Mouse (Mus musculus): ENCODE results near the gene Fuz. TPM values are rescaled to one million over a fixed set of nuclear protein-coding genes. Genes with fewer than 3 reads are reported as not detected.
A peak's percentile ranks its signal among the peaks of the same experiment; 100 is the strongest.

The Fuz gene
- polyA plus RNA-seq, 1 experiment from 2014 or later: 30.1 TPM

DNA sequence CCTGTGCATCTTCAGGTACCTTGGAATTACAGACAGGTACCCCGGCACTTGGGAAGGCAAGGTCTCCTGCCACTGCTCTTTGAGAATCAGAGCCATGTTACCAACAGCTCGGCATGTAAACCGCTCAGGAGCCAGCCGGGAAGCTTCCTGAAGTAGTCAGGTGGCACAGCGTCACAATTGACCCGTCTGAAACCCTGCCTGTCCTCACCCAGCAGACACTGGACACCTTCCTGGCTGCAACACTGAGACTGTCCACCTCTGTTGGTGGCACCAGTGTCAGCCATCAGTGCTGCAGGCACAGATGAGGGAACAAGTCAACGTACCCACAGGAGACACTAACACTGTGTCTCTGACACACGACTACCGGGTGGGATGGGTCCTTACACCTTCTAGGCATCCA, 19.4 kb downstream of the Fuz start:
- Histone ChIP-seq H3K27me3 (no peaks in the 10 kb centered on the region), H3K36me3 (peaks cover 63% of the 10 kb centered on the region), H3K4me3 (replicated peaks) (no peak overlapping the region), H3K4me1 (peaks cover 19% of the 10 kb centered on the region), H3K9me3 (replicated peaks) (no peaks in the 10 kb centered on the region), H3K4me2 (replicated peaks) (no peak overlapping the region), H3K27ac (replicated peaks) (no peak overlapping the region), H3K9ac (no peak overlapping the region)
- WGBS: 90% methylated on average over 9 of the region's 9 CpGs
- no peak for ATAC-seq (ENCODE audit: insufficient number of reproducible peaks, low FRiP score, low TSS enrichment, low read depth)

DNA sequence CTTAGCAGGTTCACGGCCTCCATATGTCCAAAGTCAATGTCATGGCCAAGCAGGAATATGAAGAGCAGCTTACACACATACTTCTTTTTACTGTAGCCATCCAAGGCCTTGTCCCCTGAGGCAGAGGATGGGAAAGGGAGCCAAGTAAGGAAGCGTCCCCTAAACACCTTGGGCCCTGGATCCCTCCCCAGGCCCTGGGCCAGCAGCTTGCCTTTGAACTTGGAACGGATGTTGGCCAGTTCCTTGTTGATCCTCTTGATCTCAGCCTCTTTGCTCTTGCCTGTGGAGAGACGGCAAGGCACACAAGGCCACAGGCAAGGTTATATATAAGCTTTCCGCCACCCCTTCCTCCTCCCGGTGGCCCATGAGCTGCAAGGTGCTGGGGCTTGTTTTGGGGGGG, 20.3 kb downstream of the Fuz start:
- no peak overlapping the region for H3K9ac ChIP-seq
- no peak overlapping the region for H3K4me2 ChIP-seq (replicated peaks)
- peaks cover 62% of the 10 kb centered on the region for H3K36me3 ChIP-seq
- peaks cover 19% of the 10 kb centered on the region for H3K4me1 ChIP-seq
- H3K4me3 ChIP-seq (replicated peaks): no peak overlapping the region
- H3K9me3 ChIP-seq (replicated peaks): no peaks in the 10 kb centered on the region
- no peak overlapping the region for H3K27ac ChIP-seq (replicated peaks)
- WGBS: 83% methylated on average over 6 of the region's 6 CpGs
- no peak for ATAC-seq (ENCODE audit: insufficient number of reproducible peaks, low FRiP score, low TSS enrichment, low read depth)
- H3K27me3 ChIP-seq: no peaks in the 10 kb centered on the region

DNA sequence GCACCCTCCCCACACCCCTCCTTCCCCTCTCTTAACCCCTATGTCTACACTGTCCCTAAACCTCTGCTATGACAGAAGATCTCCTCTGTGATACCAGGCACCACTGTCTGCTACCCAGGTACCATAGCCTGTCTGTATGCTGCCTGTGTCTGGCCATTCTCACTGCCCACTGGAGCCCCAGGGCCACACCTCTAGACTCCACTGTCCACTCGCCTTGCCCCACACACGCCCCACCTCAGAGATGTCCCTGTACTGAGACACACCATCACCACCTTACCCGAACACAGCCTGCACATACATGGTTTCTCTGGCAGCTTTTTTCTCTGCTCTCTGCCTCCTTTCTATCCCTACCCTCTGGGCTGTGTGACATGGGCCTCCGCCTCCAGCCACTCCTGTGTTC, 21.0 kb downstream of the Fuz start:
- Histone ChIP-seq H3K27me3 (no peaks in the 10 kb centered on the region), H3K4me1 (peaks cover 19% of the 10 kb centered on the region), H3K36me3 (peaks cover 59% of the 10 kb centered on the region), H3K4me2 (replicated peaks) (no peak overlapping the region), H3K9ac (no peak overlapping the region), H3K9me3 (replicated peaks) (no peaks in the 10 kb centered on the region), H3K27ac (replicated peaks) (no peak overlapping the region; the same call in 1 of the 2 replicates), H3K4me3 (replicated peaks) (no peak overlapping the region)
- no peak for ATAC-seq (ENCODE audit: insufficient number of reproducible peaks, low FRiP score, low TSS enrichment, low read depth)
- WGBS: 85% methylated on average over 4 of the region's 4 CpGs

DNA sequence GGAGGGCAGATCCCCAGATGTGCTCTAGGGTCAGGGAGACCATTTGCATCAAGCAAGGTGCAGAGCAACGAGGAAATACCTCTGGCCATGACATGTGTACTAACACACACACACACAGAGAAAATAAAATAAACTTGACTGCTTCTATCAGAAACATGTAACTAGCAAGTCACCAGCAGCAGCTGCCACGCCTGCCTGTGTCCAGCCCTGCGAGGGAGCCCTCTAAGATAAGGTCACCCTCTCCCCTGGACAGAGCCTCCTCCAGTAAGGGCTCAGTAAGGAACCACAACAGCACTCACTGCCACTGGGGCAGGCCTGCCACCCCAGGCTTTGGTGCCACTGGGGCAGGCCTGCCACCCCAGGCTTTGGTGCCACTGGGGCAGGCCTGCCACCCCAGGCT, 22.3 kb downstream of the Fuz start:
- H3K9ac ChIP-seq: no peak overlapping the region
- no peak overlapping the region for H3K4me3 ChIP-seq (replicated peaks)
- H3K36me3 ChIP-seq: peaks cover 59% of the 10 kb centered on the region
- H3K27me3 ChIP-seq: no peaks in the 10 kb centered on the region
- no peaks in the 10 kb centered on the region for H3K9me3 ChIP-seq (replicated peaks)
- H3K4me1 ChIP-seq: peaks cover 19% of the 10 kb centered on the region
- peak overlapping the region; percentile 81 for H3K27ac ChIP-seq (replicated peaks)
- WGBS: 83% methylated on average over 3 of the region's 3 CpGs
- H3K4me2 ChIP-seq (replicated peaks): no peak overlapping the region
- no peak for ATAC-seq (ENCODE audit: insufficient number of reproducible peaks, low FRiP score, low TSS enrichment, low read depth)

DNA sequence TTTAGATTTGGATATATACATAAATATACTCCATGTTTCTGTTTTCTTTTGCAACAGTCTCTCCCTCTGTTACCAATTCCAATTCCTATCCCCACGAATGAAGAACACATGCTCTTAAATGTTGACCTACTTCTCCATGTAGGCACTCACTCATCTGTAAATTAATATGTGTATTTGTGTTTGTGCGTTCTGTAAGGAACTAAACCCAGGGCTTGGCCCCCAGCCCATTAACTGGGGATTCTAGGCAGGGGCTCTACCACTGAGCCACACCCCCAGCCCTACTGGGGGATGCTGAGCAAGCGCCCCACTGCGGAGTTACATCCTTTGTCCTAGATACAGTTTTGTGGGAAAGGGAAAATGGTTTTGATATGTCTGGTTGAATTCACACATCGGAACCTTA, 23.2 kb downstream of the Fuz start:
- Histone ChIP-seq H3K36me3 (peaks cover 59% of the 10 kb centered on the region), H3K9me3 (replicated peaks) (no peaks in the 10 kb centered on the region), H3K27me3 (no peaks in the 10 kb centered on the region), H3K4me3 (replicated peaks) (no peak overlapping the region), H3K9ac (no peak overlapping the region), H3K27ac (replicated peaks) (peak overlapping the region; percentile 81), H3K4me2 (replicated peaks) (no peak overlapping the region), H3K4me1 (peaks cover 19% of the 10 kb centered on the region)
- ATAC-seq (ENCODE audit: insufficient number of reproducible peaks, low FRiP score, low TSS enrichment, low read depth): 0 out of 2 replicates have a peak, but pooled peaks have one; percentile 55
- WGBS: 47% methylated on average over 5 of the region's 5 CpGs

DNA sequence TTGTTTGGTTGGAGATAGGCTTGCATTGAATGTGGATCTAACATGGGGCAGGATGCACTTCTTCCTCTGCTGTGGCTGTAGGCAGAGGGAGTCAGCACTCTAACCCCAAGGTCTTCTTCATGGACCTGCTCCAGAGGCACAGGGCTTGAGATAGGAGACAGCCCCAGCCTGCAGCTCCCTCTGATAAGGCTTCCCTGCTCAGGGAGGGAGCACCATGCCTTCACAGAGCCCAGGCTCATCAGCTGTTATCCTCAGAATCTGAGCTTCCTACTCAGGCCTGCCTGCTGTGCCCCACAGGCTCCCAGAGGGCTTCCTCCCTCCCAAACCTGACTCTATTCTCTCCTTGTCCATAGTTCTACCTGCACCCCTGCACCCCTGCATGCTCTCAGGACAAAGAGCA, 26.7 kb downstream of the Fuz start:
- H3K36me3 ChIP-seq: peaks cover 48% of the 10 kb centered on the region
- no peaks in the 10 kb centered on the region for H3K9me3 ChIP-seq (replicated peaks)
- ATAC-seq (ENCODE audit: insufficient number of reproducible peaks, low FRiP score, low TSS enrichment, low read depth): no peak
- H3K27ac ChIP-seq (replicated peaks): no peak overlapping the region
- H3K4me1 ChIP-seq: peaks cover 15% of the 10 kb centered on the region
- no peak overlapping the region for H3K4me2 ChIP-seq (replicated peaks)
- H3K27me3 ChIP-seq: no peaks in the 10 kb centered on the region
- no peak overlapping the region for H3K4me3 ChIP-seq (replicated peaks)
- no peak overlapping the region for H3K9ac ChIP-seq

DNA sequence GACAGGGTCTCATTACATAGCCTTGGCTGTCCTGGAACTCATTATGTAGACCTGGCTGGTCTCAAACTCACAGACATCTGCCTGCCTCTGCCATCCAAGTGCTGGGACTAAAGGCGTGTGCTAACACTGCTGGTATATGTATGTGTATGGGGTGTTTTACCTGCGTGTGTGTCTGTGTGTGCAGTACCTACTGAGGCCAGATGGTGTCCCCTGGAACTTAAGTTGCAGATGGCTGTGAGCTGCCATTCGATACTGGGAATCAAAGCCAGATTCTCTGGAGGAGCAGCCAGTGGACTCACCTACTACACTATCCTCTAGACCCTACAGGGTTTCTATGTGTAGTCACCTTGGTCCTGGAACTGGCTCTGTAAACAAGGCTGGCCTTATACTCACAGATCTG, 29.6 kb downstream of the Fuz start:
- Histone ChIP-seq H3K4me2 (replicated peaks) (no peak overlapping the region), H3K36me3 (peaks cover 45% of the 10 kb centered on the region), H3K4me1 (peaks cover 13% of the 10 kb centered on the region), H3K27me3 (no peaks in the 10 kb centered on the region), H3K4me3 (replicated peaks) (no peak overlapping the region), H3K9ac (no peak overlapping the region), H3K27ac (replicated peaks) (no peak overlapping the region), H3K9me3 (replicated peaks) (no peaks in the 10 kb centered on the region)
- ATAC-seq (ENCODE audit: insufficient number of reproducible peaks, low FRiP score, low TSS enrichment, low read depth): no peak
- 62% methylated on average over 3 of the region's 3 CpGs for WGBS

DNA sequence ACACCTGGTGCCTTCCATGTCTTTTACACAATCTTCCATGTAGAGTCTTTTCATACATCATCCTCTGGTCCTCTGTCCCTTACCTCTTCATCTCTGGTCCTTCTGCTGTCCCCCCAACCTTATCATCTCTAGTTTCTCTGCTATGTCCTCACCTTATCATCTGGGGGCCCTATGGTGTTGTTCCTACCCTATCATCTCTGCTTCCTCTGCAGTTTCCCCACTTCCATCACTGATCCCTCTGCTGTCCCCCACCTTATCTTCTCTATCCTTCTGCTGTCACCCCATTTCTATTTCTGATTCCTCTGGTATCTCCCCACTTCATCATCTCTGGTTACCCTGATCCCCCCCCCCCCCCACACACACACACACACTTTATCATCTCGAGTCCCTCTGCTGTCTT, 32.7 kb downstream of the Fuz start:
- no peak overlapping the region for H3K27ac ChIP-seq (replicated peaks)
- H3K36me3 ChIP-seq: peaks cover 21% of the 10 kb centered on the region
- peak overlapping the region; percentile 97 for H3K9ac ChIP-seq
- H3K9me3 ChIP-seq (replicated peaks): no peaks in the 10 kb centered on the region
- peaks cover 13% of the 10 kb centered on the region for H3K4me1 ChIP-seq
- WGBS: 6% methylated on average over 1 of the region's 1 CpGs
- no peaks in the 10 kb centered on the region for H3K27me3 ChIP-seq
- ATAC-seq (ENCODE audit: insufficient number of reproducible peaks, low FRiP score, low TSS enrichment, low read depth): no peak
- peak overlapping the region; percentile 97 for H3K4me3 ChIP-seq (replicated peaks)
- H3K4me2 ChIP-seq (replicated peaks): peak overlapping the region; percentile 65

DNA sequence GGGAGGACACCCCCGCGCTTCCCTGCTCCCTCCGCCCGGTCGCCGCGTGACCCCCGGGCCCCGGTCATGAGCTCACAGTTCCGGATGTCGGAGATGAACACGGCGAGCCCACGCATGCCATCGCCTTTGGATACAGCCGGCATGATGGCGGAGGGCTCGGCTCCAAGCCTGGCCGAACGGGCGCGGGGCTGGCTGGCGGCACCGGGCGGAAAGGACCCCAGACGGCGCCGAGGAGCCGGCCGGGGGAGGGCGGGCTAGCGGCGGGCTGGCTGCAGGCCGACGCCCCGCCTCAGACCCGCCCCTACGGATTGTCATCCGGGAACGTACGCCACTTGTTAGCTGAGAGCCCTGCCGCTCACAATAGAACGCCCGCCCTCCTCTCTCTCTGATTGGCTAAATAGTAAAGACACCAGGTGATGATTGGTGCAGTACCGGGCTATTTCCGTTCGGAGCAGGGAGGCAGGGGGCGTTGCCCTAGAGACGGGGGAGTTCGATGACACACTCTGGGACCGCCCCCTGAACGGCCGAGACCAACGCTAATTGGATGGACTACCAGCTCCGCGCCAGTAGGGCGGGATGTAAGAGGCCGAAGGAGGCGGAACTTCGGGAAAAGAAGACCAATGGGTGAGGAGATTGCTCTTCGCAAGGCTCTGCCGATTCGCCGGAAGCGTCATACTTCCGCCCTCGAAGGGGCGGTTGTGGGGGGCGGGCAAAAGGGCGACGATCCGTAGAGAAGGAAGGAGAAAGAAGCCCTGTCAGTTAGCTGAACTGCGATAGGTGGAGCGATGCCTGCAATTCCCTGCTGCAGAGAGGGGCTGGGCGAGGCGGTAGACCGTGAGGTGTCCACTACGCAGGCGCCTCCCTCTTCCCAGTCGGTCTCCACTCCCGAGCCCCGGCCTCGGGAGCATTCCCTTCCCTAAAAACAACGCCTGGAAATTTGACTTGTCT, 33.6 kb downstream of the Fuz start, which contains the start of gene Ap2a1:
Ap2a1 (minus strand) TSS at position 293 of the 948 bp plus-strand sequence.
- H3K27ac ChIP-seq (replicated peaks): peak within 1 kb of the TSS; percentile 95
- no peaks in the 10 kb centered on the region for H3K9me3 ChIP-seq (replicated peaks)
- H3K27me3 ChIP-seq: no peaks in the 10 kb centered on the region
- peak within 1 kb of the TSS; percentile 97 for H3K9ac ChIP-seq
- WGBS: under 1% methylated on average over 84 of the region's 84 CpGs
- peak; percentile 99 for ATAC-seq (ENCODE audit: insufficient number of reproducible peaks, low FRiP score, low TSS enrichment, low read depth)
- peak within 1 kb of the TSS; percentile 97 for H3K4me3 ChIP-seq (replicated peaks)
- peaks cover 13% of the 10 kb centered on the region for H3K4me1 ChIP-seq
- H3K4me2 ChIP-seq (replicated peaks): peak within 1 kb of the TSS; percentile 65
- peaks cover 12% of the 10 kb centered on the region; the same call in 1 of the 2 replicates for H3K36me3 ChIP-seq

DNA sequence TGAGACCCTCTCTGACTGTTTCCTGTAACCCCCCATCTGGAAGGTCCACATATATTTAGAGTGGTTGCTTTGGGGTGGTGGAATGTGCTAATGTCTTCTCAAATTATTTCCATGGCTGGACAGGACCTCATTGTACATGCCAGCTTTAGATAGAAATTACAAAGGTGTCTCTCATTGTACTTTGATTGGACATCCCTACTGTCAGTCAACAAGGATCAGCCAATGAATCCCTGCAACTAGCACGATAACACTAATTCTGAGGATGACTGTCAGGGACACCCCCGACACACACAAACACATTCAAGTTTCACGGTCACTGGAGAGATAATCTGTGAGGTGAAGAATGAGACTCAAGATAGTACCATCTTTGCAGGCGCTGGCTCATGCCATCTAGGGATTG, 42.8 kb downstream of the Fuz start:
- no peak overlapping the region for H3K9ac ChIP-seq
- no peaks in the 10 kb centered on the region for H3K36me3 ChIP-seq
- no peak overlapping the region for H3K4me2 ChIP-seq (replicated peaks)
- no peaks in the 10 kb centered on the region for H3K4me1 ChIP-seq
- H3K4me3 ChIP-seq (replicated peaks): no peak overlapping the region
- H3K27ac ChIP-seq (replicated peaks): no peak overlapping the region
- H3K27me3 ChIP-seq: no peaks in the 10 kb centered on the region
- no peaks in the 10 kb centered on the region for H3K9me3 ChIP-seq (replicated peaks)
- no peak for ATAC-seq (ENCODE audit: insufficient number of reproducible peaks, low FRiP score, low TSS enrichment, low read depth)
- 86% methylated on average over 4 of the region's 4 CpGs for WGBS

DNA sequence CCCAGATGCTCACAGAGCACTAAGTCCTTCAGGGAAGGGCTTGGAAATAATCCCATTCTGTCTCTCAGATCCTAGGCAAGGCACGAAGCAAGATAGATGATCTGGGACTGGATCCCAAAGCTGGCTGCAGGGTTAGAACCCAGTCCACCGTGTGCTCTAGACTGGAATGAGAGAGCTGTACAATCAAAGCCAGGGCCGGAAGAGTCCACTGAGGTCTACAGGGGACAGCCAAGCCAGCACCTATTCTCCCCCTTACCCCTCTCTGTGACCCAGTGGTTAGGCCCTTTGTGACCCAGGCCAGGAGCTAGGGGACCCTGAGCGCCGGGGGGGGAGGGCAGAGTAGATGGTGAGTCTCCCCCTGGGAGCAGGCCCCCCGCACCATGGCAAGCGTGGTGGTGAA, 47.0 kb downstream of the Fuz start, which contains the start of gene Tsks:
Tsks (plus strand) TSS at position 301 of the 400 bp plus-strand sequence.
- no peaks in the 10 kb centered on the region for H3K9me3 ChIP-seq (replicated peaks)
- no peaks in the 10 kb centered on the region for H3K4me1 ChIP-seq
- 73% methylated on average over 7 of the region's 7 CpGs for WGBS

More for the DNA sequence above, 47.0 kb downstream of the Fuz start, which contains the start of gene Tsks:
- no peak within 1 kb of the TSS for H3K27ac ChIP-seq (replicated peaks)
- no peaks in the 10 kb centered on the region for H3K27me3 ChIP-seq
- no peak within 1 kb of the TSS for H3K9ac ChIP-seq
- H3K36me3 ChIP-seq: no peaks in the 10 kb centered on the region
- no peak within 1 kb of the TSS for H3K4me2 ChIP-seq (replicated peaks)
- no peak for ATAC-seq (ENCODE audit: insufficient number of reproducible peaks, low FRiP score, low TSS enrichment, low read depth)
- no peak within 1 kb of the TSS for H3K4me3 ChIP-seq (replicated peaks)

Measured in embryonic facial prominence, embryonic 15.5 days (tissue).